Mouse (Mus musculus) CH12.LX (cell line): ENCODE measurements at regions not wholly inside any gene's neighbourhood (a gene's known extent, or its start where the extent isn't known, plus 50 kb on each side); places are given as distances from the start of the nearest gene placed in this dataset.

Source experiments
- CHD1 ChIP-seq: IDR thresholded peaks from 2 replicates; pipeline ENCODE4 v1.6.1; 2012; ENCODE audit warnings: low read depth, low read length, improper control_type of control experiment, inconsistent platforms
- CTCF ChIP-seq, 2 experiments: IDR thresholded peaks in 1 of 2; conservative IDR thresholded peaks in 1 of 2; 2 replicates each; pipeline ENCODE4 v1.5.1; 2011 to 2012; ENCODE audit warnings: low read depth in 2 of 2, low read length in 2 of 2, improper control_type of control experiment in 1 of 2, inconsistent platforms in 1 of 2, mild to moderate bottlenecking in 1 of 2, moderate library complexity in 1 of 2
- KAT2A ChIP-seq: IDR thresholded peaks from 2 replicates; pipeline ENCODE4 v1.6.1; 2012; ENCODE audit warnings: low read length, improper control_type of control experiment, inconsistent platforms; ENCODE audit not compliant: insufficient replicate concordance
- POLR2A ChIP-seq: IDR thresholded peaks from 2 replicates; pipeline ENCODE4 v1.6.1; 2011; ENCODE audit warnings: low read depth, mild to moderate bottlenecking, improper control_type of control experiment, low read length
- TCF12 ChIP-seq: IDR thresholded peaks from 2 replicates; pipeline ENCODE4 v1.6.1; 2014; ENCODE audit warnings: low read depth, mild to moderate bottlenecking, inconsistent platforms, low read length, improper control_type of control experiment
- ZC3H11A ChIP-seq: IDR thresholded peaks from 2 replicates; pipeline ENCODE4 v1.6.1; 2012; ENCODE audit warnings: low read depth, mild to moderate bottlenecking, inconsistent platforms, low read length, improper control_type of control experiment
- ZNF384 ChIP-seq: IDR thresholded peaks from 2 replicates; pipeline ENCODE4 v1.6.1; 2012; ENCODE audit warnings: low read depth, low read length, improper control_type of control experiment, inconsistent platforms

DNA sequence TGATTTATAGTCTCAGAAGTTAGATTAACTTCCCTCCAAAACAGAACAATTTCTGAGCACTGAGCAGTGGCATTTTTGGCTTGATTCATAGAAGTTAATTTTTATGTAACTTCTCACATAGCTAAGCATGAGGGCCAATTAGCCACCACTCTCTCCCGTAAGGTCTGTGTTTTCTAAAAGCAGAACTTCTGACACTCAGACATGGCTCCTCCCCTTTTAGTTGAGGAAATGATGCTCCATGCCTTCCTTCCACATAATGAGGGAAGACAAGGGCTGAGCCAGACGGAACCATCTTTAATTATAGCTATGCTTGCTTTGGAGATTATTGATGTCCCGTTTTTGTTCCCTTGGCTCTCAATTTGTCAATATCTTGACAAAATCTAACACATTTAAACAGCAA is 429.3 kb downstream of the Psat1 start:
- TF ChIP-seq POLR2A: no peak
- TF ChIP-seq CTCF (conservative IDR thresholded peaks at IDR 0.05 in 1 of 2, IDR thresholded peaks at IDR 0.05 in 1 of 2; ENCODE audit: low read depth in 2 of 2, low read length in 2 of 2): no peak
- no peak for TF ChIP-seq TCF12
- TF ChIP-seq ZC3H11A: no peak
- TF ChIP-seq ZNF384: no peak
- no peak for TF ChIP-seq CHD1
- no peak for TF ChIP-seq KAT2A
